Mouse (Mus musculus) small intestine, adult 2 months (tissue): Measurements from ENCODE around the gene Lrrk2. TPM values are rescaled to one million over a fixed set of nuclear protein-coding genes. Genes with fewer than 3 reads are reported as not detected.
"Not testable (repeated sequence)": the region's sequence is repeated elsewhere in the genome, so short reads cannot be mapped to it uniquely, and the experiment has no call there.

Source experiments
- H3K27ac ChIP-seq: fragments of 200-500 bp; 2 replicates; pipeline ENCODE4 v1.5.1; 2012; ENCODE audit warnings: low read depth, low read length, control low read depth, inconsistent platforms; ENCODE audit not compliant: insufficient read depth
- H3K27me3 ChIP-seq: fragments of 200-500 bp; 2 replicates; pipeline ENCODE4 v1.6.1; 2012; ENCODE audit warnings: mild to moderate bottlenecking, moderate library complexity, low read length, inconsistent platforms; ENCODE audit not compliant: control insufficient read depth, insufficient read depth
- H3K36me3 ChIP-seq: fragments of 200-500 bp; 2 replicates; pipeline ENCODE4 v1.6.1; 2012; ENCODE audit warnings: mild to moderate bottlenecking, low read length, control low read depth, inconsistent platforms; ENCODE audit not compliant: control insufficient read depth, insufficient read depth
- H3K4me1 ChIP-seq: fragments of 200-500 bp; 2 replicates; pipeline ENCODE4 v1.6.1; 2012; ENCODE audit warnings: low read length, inconsistent platforms, mixed read lengths; ENCODE audit not compliant: control insufficient read depth, insufficient read depth, insufficient read length
- H3K4me3 ChIP-seq: fragments of 200-500 bp; 2 replicates; pipeline ENCODE4 v1.5.1; 2012; ENCODE audit warnings: low read depth, mild to moderate bottlenecking, control low read depth, inconsistent platforms, low read length, moderate library complexity
- CTCF ChIP-seq: fragments of 200-500 bp; IDR thresholded peaks from 2 replicates; pipeline ENCODE4 v1.5.1; 2012; ENCODE audit warnings: low read depth, mild to moderate bottlenecking, control low read depth, inconsistent platforms, low read length, moderate library complexity, mixed read lengths; ENCODE audit not compliant: insufficient replicate concordance, insufficient read length; ENCODE audit errors: extremely low read depth
- POLR2A ChIP-seq: fragments of 200-500 bp; IDR thresholded peaks from 2 replicates; pipeline ENCODE4 v1.6.1; 2012; ENCODE audit warnings: low read depth, mild to moderate bottlenecking, control low read depth, inconsistent platforms, low read length, moderate library complexity
- WGBS: fragments of 180-500 bp; shearing (Covaris S2); methylation state at CpG from one replicate; pipeline ENCODE4 v1.1.7; 2018; 5-methylcytosine and 5-hydroxymethylcytosine counted together
- polyA plus RNA-seq: library from polyadenylated mRNA; depleted of rRNA; stranded (reverse); fragments of >200 nt; gene quantifications from 2 replicates; pipeline ENCODE4 v1.2.3, GENCODE M21; 2012

The Lrrk2 gene
- polyA plus RNA-seq, 1 experiment: 0.48 TPM

DNA sequence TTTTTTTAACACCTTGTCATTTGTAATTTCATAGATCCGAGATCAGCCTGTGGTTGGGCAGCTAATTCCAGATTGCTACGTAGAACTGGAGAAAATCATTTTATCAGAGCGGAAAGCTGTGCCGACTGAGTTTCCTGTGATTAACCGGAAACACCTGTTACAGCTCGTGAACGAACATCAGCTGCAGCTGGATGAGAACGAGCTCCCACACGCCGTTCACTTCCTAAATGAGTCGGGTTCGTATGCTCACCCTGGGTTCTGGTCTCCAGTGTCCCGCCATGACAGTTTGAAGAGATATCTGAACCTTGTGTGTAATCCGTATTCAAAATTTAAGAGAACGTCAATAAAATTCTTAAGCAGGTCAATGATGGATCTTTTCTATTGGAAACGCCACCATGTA lies 82.8 kb downstream of the Lrrk2 start:
- no peak for TF ChIP-seq POLR2A
- no peak for TF ChIP-seq CTCF
- 0 out of 2 replicates have a peak, but pooled peaks cover 1% of the 10 kb centered on the region for H3K36me3 ChIP-seq
- no peaks in the 10 kb centered on the region for H3K27me3 ChIP-seq
- no peaks in the 10 kb centered on the region for H3K4me1 ChIP-seq
- no peak overlapping the region for H3K27ac ChIP-seq
- WGBS: 86% methylated on average over 16 of the region's 16 CpGs
- no peak overlapping the region for H3K4me3 ChIP-seq

DNA sequence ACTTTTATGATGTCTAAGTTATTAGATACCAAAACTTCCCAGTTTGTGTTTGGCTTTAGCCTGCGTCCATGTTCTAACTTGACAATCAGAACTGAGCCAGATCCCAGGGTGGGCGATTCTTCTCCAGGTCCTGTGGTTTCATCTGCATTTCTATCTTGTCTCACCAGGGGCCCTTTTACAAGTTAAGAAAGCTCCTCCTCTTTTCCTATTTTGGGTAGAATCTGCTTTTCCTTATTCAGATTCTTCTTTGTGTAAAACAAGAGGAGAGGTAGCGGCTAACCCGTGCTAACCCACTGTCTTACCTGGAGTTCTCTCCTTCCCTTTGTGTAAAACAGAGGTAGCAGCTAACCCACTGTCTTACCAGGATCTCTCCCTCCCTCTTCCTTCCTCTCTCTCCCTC lies 99.1 kb downstream of the Lrrk2 start:
- 56% methylated on average over 4 of the region's 4 CpGs for WGBS
- H3K4me1 ChIP-seq: no peaks in the 10 kb centered on the region
- no peak overlapping the region for H3K4me3 ChIP-seq
- H3K27ac ChIP-seq: no peak overlapping the region
- peaks cover 2% of the 10 kb centered on the region; the same call in 1 of the 2 replicates for H3K36me3 ChIP-seq
- TF ChIP-seq POLR2A (no peak), CTCF (no peak)
- no peaks in the 10 kb centered on the region for H3K27me3 ChIP-seq

DNA sequence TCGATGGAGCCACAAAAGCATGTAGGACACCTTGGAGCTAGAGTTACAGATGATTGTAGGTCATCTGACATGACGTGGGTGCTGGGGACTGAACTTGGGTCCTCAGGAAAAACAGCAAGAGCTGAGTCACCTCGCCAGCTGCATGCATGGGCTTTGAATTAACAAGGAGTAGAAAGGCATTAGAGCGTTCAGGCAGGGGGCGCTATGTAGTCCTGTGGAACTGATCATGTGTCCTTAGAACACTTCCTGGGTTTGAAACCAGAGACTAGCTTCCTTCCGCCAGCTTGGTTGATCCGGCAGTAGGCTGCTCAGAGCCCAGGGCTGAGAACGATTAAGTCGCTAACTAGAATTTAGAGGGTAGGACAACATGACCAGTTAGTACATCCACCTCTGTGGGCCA lies 106.2 kb downstream of the Lrrk2 start:
- TF ChIP-seq CTCF: no peak
- no peak for TF ChIP-seq POLR2A
- no peak overlapping the region for H3K4me3 ChIP-seq
- H3K27ac ChIP-seq: no peak overlapping the region
- H3K4me1 ChIP-seq: no peaks in the 10 kb centered on the region
- H3K27me3 ChIP-seq: no peaks in the 10 kb centered on the region
- WGBS: 89% methylated on average over 9 of the region's 9 CpGs
- H3K36me3 ChIP-seq: peaks cover 2% of the 10 kb centered on the region; the same call in 1 of the 2 replicates

- no peak overlapping the region for H3K27ac ChIP-seq
- no peaks in the 10 kb centered on the region for H3K36me3 ChIP-seq
- TF ChIP-seq POLR2A (no peak), CTCF (0 out of 2 replicates have a peak, but pooled peaks have one; percentile 23)
- 40% methylated on average over 6 of the region's 6 CpGs for whole genome bisulfite sequencing
- H3K4me3 ChIP-seq: no peak overlapping the region
- H3K27me3 ChIP-seq: no peaks in the 10 kb centered on the region
- H3K4me1 ChIP-seq: no peaks in the 10 kb centered on the region
Observed at GRCm38 (mm10) chr15:91781172-91781571, 108.2 kb downstream of the Lrrk2 start.

DNA sequence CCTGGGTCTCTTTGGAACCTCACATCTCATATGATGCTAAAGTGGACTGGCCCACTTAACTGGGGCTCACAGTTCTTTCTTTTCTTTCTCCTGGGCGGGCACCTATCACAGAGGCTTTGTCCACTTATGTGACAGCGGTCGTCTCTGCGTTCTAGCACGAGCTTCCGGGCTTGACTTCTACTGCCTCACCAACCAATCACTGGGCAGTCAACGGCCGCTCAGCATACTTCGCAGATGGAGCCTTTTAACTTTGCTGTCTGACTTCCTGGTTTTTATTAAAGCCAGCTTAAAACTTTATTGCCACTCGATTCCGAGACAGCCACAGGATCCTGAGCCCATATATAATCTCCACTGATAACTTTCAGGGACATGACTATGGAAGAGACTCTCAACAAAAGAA lies 115.4 kb downstream of the Lrrk2 start:
- H3K36me3 ChIP-seq: no peaks in the 10 kb centered on the region
- H3K4me3 ChIP-seq: no peak overlapping the region
- WGBS: 88% methylated on average over 11 of the region's 11 CpGs
- no peaks in the 10 kb centered on the region for H3K4me1 ChIP-seq
- TF ChIP-seq CTCF: no peak
- no peak for TF ChIP-seq POLR2A
- no peak overlapping the region for H3K27ac ChIP-seq
- H3K27me3 ChIP-seq: no peaks in the 10 kb centered on the region

DNA sequence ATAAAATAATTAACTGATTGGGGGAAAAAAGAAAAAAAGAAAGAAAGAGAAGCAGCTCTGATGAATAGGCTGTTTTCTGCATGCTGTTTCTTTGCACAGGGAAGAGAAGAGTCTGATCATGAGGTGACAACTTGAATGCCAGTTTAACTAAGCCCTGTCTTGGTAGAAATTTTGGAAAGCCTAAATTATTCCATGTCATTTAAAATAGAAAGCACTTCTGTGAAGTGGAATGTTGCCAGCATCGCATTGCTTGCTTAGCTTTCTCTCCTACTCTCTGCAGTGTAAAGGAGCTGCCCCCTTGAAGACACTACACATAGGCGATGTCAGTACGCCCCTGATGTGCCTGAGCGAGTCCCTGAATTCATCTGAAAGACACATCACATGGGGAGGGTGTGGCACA lies 133.5 kb downstream of the Lrrk2 start:
- Histone ChIP-seq H3K27me3 (no peaks in the 10 kb centered on the region), H3K4me3 (no peak overlapping the region), H3K36me3 (no peaks in the 10 kb centered on the region), H3K27ac (no peak overlapping the region), H3K4me1 (no peaks in the 10 kb centered on the region)
- TF ChIP-seq POLR2A (no peak), CTCF (no peak)
- WGBS: 82% methylated on average over 4 of the region's 4 CpGs

GRCm38 (mm10) chr15:91835319-91835718 lies 162.3 kb downstream of the Lrrk2 start:
- Histone ChIP-seq H3K36me3 (no peaks in the 10 kb centered on the region), H3K27ac (no peak overlapping the region), H3K4me1 (no peaks in the 10 kb centered on the region), H3K4me3 (no peak overlapping the region), H3K27me3 (no peaks in the 10 kb centered on the region)
- 74% methylated on average over 6 of the region's 6 CpGs for WGBS
- no peak for TF ChIP-seq CTCF
- TF ChIP-seq POLR2A: no peak

DNA sequence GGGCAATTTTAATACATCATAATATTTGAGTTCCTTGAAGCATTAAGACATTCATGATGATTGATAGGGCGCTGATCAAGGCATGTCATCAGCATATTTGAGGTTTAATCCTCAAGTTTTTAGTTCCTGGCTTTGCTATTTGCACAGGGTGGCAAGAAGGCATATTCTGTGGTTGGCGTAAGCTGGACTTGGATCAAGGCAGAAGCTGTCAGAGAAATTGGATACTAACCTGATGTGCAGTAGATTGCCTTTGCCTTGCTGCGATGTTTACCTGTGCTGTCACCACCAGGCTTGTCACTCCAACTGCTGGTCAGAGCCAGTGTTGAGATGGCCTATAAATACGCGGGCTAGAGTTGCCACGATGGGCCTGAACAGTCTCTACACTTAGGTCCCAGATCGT lies 165.0 kb downstream of the Lrrk2 start, which contains the start of gene Smgc:
Gene Smgc, plus strand, starts transcription at position 301 of the 400 bp plus-strand sequence.
- Histone ChIP-seq H3K4me3 (no peak within 1 kb of the TSS), H3K36me3 (no peaks in the 10 kb centered on the region), H3K27ac (no peak within 1 kb of the TSS), H3K27me3 (no peaks in the 10 kb centered on the region), H3K4me1 (no peaks in the 10 kb centered on the region)
- WGBS: 81% methylated on average over 7 of the region's 7 CpGs
- TF ChIP-seq POLR2A: no peak

GRCm38 (mm10) chr15:91864130-91864529 lies 191.2 kb downstream of the Lrrk2 start:
- H3K27me3 ChIP-seq, H3K27ac ChIP-seq, H3K4me1 ChIP-seq, H3K36me3 ChIP-seq, H3K4me3 ChIP-seq: not testable (repeated sequence)
- 54% methylated on average over 5 of the region's 5 CpGs for WGBS
